Mouse (Mus musculus) MEL (cell line): ENCODE measurements around the gene Dyrk3. TPM values are rescaled to one million over a fixed set of nuclear protein-coding genes. Genes with fewer than 3 reads are reported as not detected.

Experiments
- DNase-seq: peaks from one replicate; pipeline ENCODE4 v3.0.0; 2011; ENCODE audit warnings: low read depth, low spot score
- H3K27ac ChIP-seq: 2 replicates; pipeline ENCODE4 v1.5.1; 2012; ENCODE audit warnings: low read depth, mild to moderate bottlenecking, control low read depth, low read length, moderate library complexity; ENCODE audit not compliant: control insufficient read depth
- H3K27me3 ChIP-seq, 2 experiments: fragments of 150-350 bp in 1 of 2; sonication (generic) in 1 of 2; 2 replicates each; pipeline ENCODE4 v1.6.1; 2012; ENCODE audit warnings: low read length in 2 of 2, mild to moderate bottlenecking in 2 of 2, improper control_type of control experiment in 1 of 2, moderate library complexity in 1 of 2; ENCODE audit not compliant: insufficient read depth in 2 of 2, control insufficient read depth in 1 of 2
- H3K36me3 ChIP-seq, 2 experiments: 2 replicates each; pipeline ENCODE4 v1.6.1; 2012 to 2014; ENCODE audit warnings: low read length in 2 of 2, improper control_type of control experiment in 1 of 2, inconsistent platforms in 1 of 2, mild to moderate bottlenecking in 1 of 2; ENCODE audit not compliant: insufficient read depth in 2 of 2, control insufficient read depth in 1 of 2
- H3K4me1 ChIP-seq, 2 experiments: fragments of 150-350 bp in 1 of 2; sonication (generic) in 1 of 2; 2 replicates each; pipeline ENCODE4 v1.6.1; 2012; ENCODE audit warnings: low read length in 2 of 2, improper control_type of control experiment in 1 of 2, mild to moderate bottlenecking in 1 of 2; ENCODE audit not compliant: insufficient read depth in 2 of 2, control insufficient read depth in 1 of 2
- H3K4me3 ChIP-seq, 2 experiments: fragments of 150-350 bp in 1 of 2; sonication (generic) in 1 of 2; 2 replicates each; pipeline ENCODE4 v1.5.1; 2012; ENCODE audit warnings: low read depth in 2 of 2, low read length in 2 of 2, mild to moderate bottlenecking in 2 of 2, moderate library complexity in 2 of 2, control low read depth in 1 of 2, improper control_type of control experiment in 1 of 2; ENCODE audit not compliant: control insufficient read depth in 1 of 2, insufficient read depth in 1 of 2
- H3K79me2 ChIP-seq: 2 replicates; pipeline ENCODE4 v1.6.1; 2012; ENCODE audit warnings: mild to moderate bottlenecking, low read length, moderate library complexity; ENCODE audit not compliant: control insufficient read depth, poor library complexity, insufficient read depth
- H3K9ac ChIP-seq: 2 replicates; pipeline ENCODE4 v1.6.1; 2012; ENCODE audit warnings: low read depth, mild to moderate bottlenecking, control low read depth, low read length, moderate library complexity; ENCODE audit not compliant: control insufficient read depth, poor library complexity, severe bottlenecking
- H3K9me3 ChIP-seq: fragments of 150-350 bp; sonication (generic); replicated peaks from 2 replicates; pipeline ENCODE4 v1.6.1; 2012; ENCODE audit warnings: mild to moderate bottlenecking, low read length, improper control_type of control experiment, moderate library complexity; ENCODE audit not compliant: insufficient read depth
- BHLHE40 ChIP-seq: IDR thresholded peaks from 2 replicates; pipeline ENCODE4 v1.6.1; 2012; ENCODE audit warnings: low read depth, mild to moderate bottlenecking, inconsistent platforms, low read length, improper control_type of control experiment, borderline replicate concordance
- CHD2 ChIP-seq: IDR thresholded peaks from 2 replicates; pipeline ENCODE4 v1.6.1; 2011; ENCODE audit warnings: low read length, improper control_type of control experiment
- CTCF ChIP-seq, 3 experiments: IDR thresholded peaks in 2 of 3; conservative IDR thresholded peaks in 1 of 3; 2 replicates each; pipeline ENCODE4 v1.5.1; 2011 to 2012; ENCODE audit warnings: low read length in 3 of 3, low read depth in 2 of 3, mild to moderate bottlenecking in 2 of 3, improper control_type of control experiment in 1 of 3, inconsistent platforms in 1 of 3, mixed read lengths in 1 of 3, moderate library complexity in 1 of 3; ENCODE audit not compliant: control insufficient read depth in 1 of 3, insufficient read depth in 1 of 3, poor library complexity in 1 of 3, severe bottlenecking in 1 of 3
- E2F4 ChIP-seq: IDR thresholded peaks from 2 replicates; pipeline ENCODE4 v1.6.1; 2011; ENCODE audit warnings: low read depth, low read length, improper control_type of control experiment, borderline replicate concordance
- EP300 ChIP-seq, 2 experiments: IDR thresholded peaks; 2 replicates each; pipeline ENCODE4 v1.6.1; 2011; ENCODE audit warnings: improper control_type of control experiment in 2 of 2, low read length in 2 of 2, low read depth in 1 of 2, mild to moderate bottlenecking in 1 of 2
- ETS1 ChIP-seq: IDR thresholded peaks from 2 replicates; pipeline ENCODE4 v1.6.1; 2012; ENCODE audit warnings: low read depth, mild to moderate bottlenecking, inconsistent platforms, low read length, improper control_type of control experiment, moderate library complexity
- JUND ChIP-seq: IDR thresholded peaks from 2 replicates; pipeline ENCODE4 v1.6.1; 2011; ENCODE audit warnings: low read depth, mild to moderate bottlenecking, improper control_type of control experiment, low read length
- MXI1 ChIP-seq: IDR thresholded peaks from 2 replicates; pipeline ENCODE4 v1.6.1; 2011; ENCODE audit warnings: mild to moderate bottlenecking, low read depth, low read length, improper control_type of control experiment
- MYB ChIP-seq: IDR thresholded peaks from 2 replicates; pipeline ENCODE4 v1.6.1; 2011; ENCODE audit warnings: mild to moderate bottlenecking, low read depth, low read length, improper control_type of control experiment
- MYC ChIP-seq: IDR thresholded peaks from 2 replicates; pipeline ENCODE4 v1.6.1; 2011; ENCODE audit warnings: low read depth, mild to moderate bottlenecking, low read length, improper control_type of control experiment, moderate library complexity
- POLR2A ChIP-seq, 2 experiments: IDR thresholded peaks; 2 replicates each; pipeline ENCODE4 v1.6.1; 2011 to 2012; ENCODE audit warnings: low read length in 2 of 2, mild to moderate bottlenecking in 2 of 2, control low read depth in 1 of 2, improper control_type of control experiment in 1 of 2, low read depth in 1 of 2, moderate library complexity in 1 of 2; ENCODE audit not compliant: control insufficient read depth in 1 of 2, insufficient read depth in 1 of 2, poor library complexity in 1 of 2
- POLR2AphosphoS2 ChIP-seq: IDR thresholded peaks from 2 replicates; pipeline ENCODE4 v1.6.1; 2011; ENCODE audit warnings: low read length, improper control_type of control experiment
- RAD21 ChIP-seq: IDR thresholded peaks from 2 replicates; pipeline ENCODE4 v1.6.1; 2011; ENCODE audit warnings: mild to moderate bottlenecking, low read depth, low read length, improper control_type of control experiment
- RCOR1 ChIP-seq: IDR thresholded peaks from 2 replicates; pipeline ENCODE4 v1.6.1; 2012; ENCODE audit warnings: low read depth, mild to moderate bottlenecking, inconsistent platforms, low read length, improper control_type of control experiment
- SIN3A ChIP-seq: IDR thresholded peaks from 2 replicates; pipeline ENCODE4 v1.6.1; 2012; ENCODE audit warnings: low read length, improper control_type of control experiment, inconsistent platforms
- SMC3 ChIP-seq: IDR thresholded peaks from 2 replicates; pipeline ENCODE4 v1.6.1; 2011; ENCODE audit warnings: low read depth, low read length, improper control_type of control experiment
- TBP ChIP-seq: IDR thresholded peaks from 2 replicates; pipeline ENCODE4 v1.8.0; 2011; ENCODE audit warnings: low read depth, low read length, improper control_type of control experiment
- UBTF ChIP-seq: IDR thresholded peaks from 2 replicates; pipeline ENCODE4 v1.6.1; 2012; ENCODE audit warnings: low read depth, mild to moderate bottlenecking, inconsistent platforms, low read length, improper control_type of control experiment, moderate library complexity, borderline replicate concordance; ENCODE audit not compliant: insufficient read depth
- USF1 ChIP-seq: IDR thresholded peaks from 2 replicates; pipeline ENCODE4 v1.6.1; 2014; ENCODE audit warnings: low read depth, mild to moderate bottlenecking, inconsistent platforms, low read length, improper control_type of control experiment, moderate library complexity
- USF2 ChIP-seq, 2 experiments: IDR thresholded peaks; 2 replicates each; pipeline ENCODE4 v1.6.1; 2011 to 2012; ENCODE audit warnings: improper control_type of control experiment in 2 of 2, low read length in 2 of 2, borderline replicate concordance in 1 of 2, inconsistent platforms in 1 of 2, low read depth in 1 of 2, mild to moderate bottlenecking in 1 of 2; ENCODE audit not compliant: insufficient read depth in 1 of 2
- ZC3H11A ChIP-seq: IDR thresholded peaks from 2 replicates; pipeline ENCODE4 v1.6.1; 2012; ENCODE audit warnings: low read depth, mild to moderate bottlenecking, inconsistent platforms, low read length, improper control_type of control experiment
- ZNF384 ChIP-seq: IDR thresholded peaks from 2 replicates; pipeline ENCODE4 v1.6.1; 2012; ENCODE audit warnings: low read depth, mild to moderate bottlenecking, inconsistent platforms, low read length, improper control_type of control experiment
- polyA plus RNA-seq, 2 experiments: library from polyadenylated mRNA; stranded (reverse) in 1 of 2; unstranded in 1 of 2; fragments of >175 nt in 1 of 2; fragments of >200 nt in 1 of 2; gene quantifications; 2 replicates each; pipeline versions ENCODE4 v1.2.1 to v1.2.4; 2012; ENCODE audit warnings: low replicate concordance in 2 of 2, low read depth in 1 of 2; ENCODE audit not compliant: insufficient read length in 2 of 2, insufficient read depth in 1 of 2, missing spikeins in 1 of 2
- total RNA-seq: library from RNA; depleted of rRNA; stranded (reverse); fragments of 300-350 nt; gene quantifications from 2 replicates; pipeline ENCODE4 v1.2.3, GENCODE M21; 2012

Gene Dyrk3
- total and polyA plus RNA-seq, 3 experiments, result 8.6 to 11.8 TPM; not detected in 1

DNA sequence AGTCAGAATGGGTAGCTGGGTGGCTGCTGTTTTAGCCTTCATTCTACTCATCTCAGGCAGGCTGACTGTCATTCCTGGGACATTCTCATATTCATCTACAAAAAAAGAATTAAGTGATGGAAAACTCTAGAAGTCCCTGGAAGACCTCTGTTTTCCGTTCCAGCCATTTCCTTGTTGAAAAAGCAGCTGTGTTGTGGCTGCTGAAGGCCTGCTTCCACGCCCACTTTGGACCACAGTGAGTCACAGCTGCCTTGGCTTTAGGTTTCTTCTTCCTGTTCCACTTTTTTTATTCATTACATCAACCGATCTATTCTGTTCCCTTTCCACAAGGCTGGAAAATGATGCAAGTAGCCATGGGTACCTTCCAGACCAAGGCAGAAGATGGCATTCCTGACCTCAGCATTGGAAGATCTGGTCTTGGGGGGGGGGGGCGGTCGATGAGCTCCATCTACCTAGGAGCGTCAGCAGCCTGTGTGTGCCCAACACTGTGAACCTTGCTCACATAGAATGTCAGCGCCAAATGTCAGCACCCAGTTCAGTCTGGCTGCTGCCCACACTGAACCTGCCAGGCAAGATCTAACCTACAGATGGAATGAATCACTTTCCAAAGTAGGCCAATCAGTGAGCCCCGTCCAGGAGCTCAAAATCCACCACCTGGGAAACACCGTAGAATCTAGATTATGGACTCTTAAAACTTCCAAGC lies 46.3 kb upstream of the Dyrk3 start:
- Histone ChIP-seq H3K9me3 (no peaks in the 10 kb centered on the region), H3K27me3 (no peaks in the 10 kb centered on the region), H3K27ac (no peak overlapping the region), H3K4me1 (peaks cover 11 to 16% of the 10 kb centered on the region in 2 experiments), H3K36me3 (peaks cover 8 to 11% of the 10 kb centered on the region in 2 experiments), H3K9ac (no peak overlapping the region), H3K79me2 (peaks cover 3% of the 10 kb centered on the region; the same call in 1 of the 2 replicates), H3K4me3 (no peak overlapping the region)
- peak; percentile 47 for DNase-seq
- TF ChIP-seq ETS1, result peak; percentile 58; the same call in 1 of the 2 replicates
- no peak for TF ChIP-seq CHD2

- no peak overlapping the region for H3K27ac ChIP-seq
- TF ChIP-seq RAD21, result no peak
- no peak for TF ChIP-seq POLR2AphosphoS2
- no peak for TF ChIP-seq ZC3H11A
- TF ChIP-seq ZNF384, result no peak
- no peak for TF ChIP-seq UBTF
- TF ChIP-seq JUND, result no peak
- no peak for TF ChIP-seq CHD2
- TF ChIP-seq MYB, result no peak
- no peak for TF ChIP-seq USF1
- no peak for TF ChIP-seq E2F4
- TF ChIP-seq, all 39 proteins: peak for 0
- Histone ChIP-seq H3K4me3 (no peak overlapping the region), H3K79me2 (peaks cover 3% of the 10 kb centered on the region; the same call in 1 of the 2 replicates), H3K36me3 (peaks cover 0 to 8% of the 10 kb centered on the region in 2 experiments), H3K4me1 (peaks cover 2 to 4% of the 10 kb centered on the region in 2 experiments; a peak in 3 of 4 replicates), H3K9me3 (no peaks in the 10 kb centered on the region), H3K27me3 (no peaks in the 10 kb centered on the region), H3K9ac (no peak overlapping the region)
- DNase-seq, result no peak
Measured at GRCm38 (mm10) chr1:131183201-131183600, 45.1 kb upstream of the Dyrk3 start.

- Histone ChIP-seq H3K36me3 (peaks cover 0 to 6% of the 10 kb centered on the region in 2 experiments; a peak in 3 of 4 replicates), H3K27ac (no peak overlapping the region), H3K79me2 (peaks cover 2% of the 10 kb centered on the region; the same call in 1 of the 2 replicates), H3K4me1 (peaks cover 0 to 2% of the 10 kb centered on the region in 2 experiments; a peak in 1 of 4 replicates), H3K4me3 (no peak overlapping the region), H3K27me3 (no peaks in the 10 kb centered on the region), H3K9ac (no peak overlapping the region), H3K9me3 (no peaks in the 10 kb centered on the region)
- TF ChIP-seq USF2 (IDR thresholded peaks at IDR 0.05; ENCODE audit: borderline replicate concordance in 1 of 2, insufficient read depth in 1 of 2, low read depth in 1 of 2, low read length in 2 of 2) (no peak), SMC3 (peak; percentile 93), MYC (no peak), BHLHE40 (no peak), CTCF (IDR thresholded peaks at IDR 0.05 in 2 of 3, conservative IDR thresholded peaks at IDR 0.05 in 1 of 3; ENCODE audit: control insufficient read depth in 1 of 3, insufficient read depth in 1 of 3, low read depth in 2 of 3, low read length in 3 of 3, poor library complexity in 1 of 3, severe bottlenecking in 1 of 3) (peak; percentile 81 to 96 (median 89)), ETS1 (no peak), RAD21 (peak; percentile 74), MXI1 (peak; percentile 43; the same call in 1 of the 2 replicates), POLR2A (IDR thresholded peaks at IDR 0.05; ENCODE audit: control insufficient read depth in 1 of 2, insufficient read depth in 1 of 2, low read depth in 1 of 2, low read length in 2 of 2, poor library complexity in 1 of 2) (no peak), RCOR1 (no peak), SIN3A (no peak), ZC3H11A (peak; percentile 77), TBP (no peak), EP300 (IDR thresholded peaks at IDR 0.05; ENCODE audit: low read depth in 1 of 2, low read length in 2 of 2) (no peak), USF1 (no peak)
- DNase-seq, result peak; percentile 90
Measured at GRCm38 (mm10) chr1:131181642-131182527, 43.7 kb upstream of the Dyrk3 start.
